Mouse (Mus musculus): ENCODE data around the gene Pam. TPM values are rescaled to one million over a fixed set of nuclear protein-coding genes. Genes with fewer than 3 reads are reported as not detected.

Gene Pam
- polyA plus RNA-seq, 1 experiment from 2014 or later: 32.9 TPM

DNA sequence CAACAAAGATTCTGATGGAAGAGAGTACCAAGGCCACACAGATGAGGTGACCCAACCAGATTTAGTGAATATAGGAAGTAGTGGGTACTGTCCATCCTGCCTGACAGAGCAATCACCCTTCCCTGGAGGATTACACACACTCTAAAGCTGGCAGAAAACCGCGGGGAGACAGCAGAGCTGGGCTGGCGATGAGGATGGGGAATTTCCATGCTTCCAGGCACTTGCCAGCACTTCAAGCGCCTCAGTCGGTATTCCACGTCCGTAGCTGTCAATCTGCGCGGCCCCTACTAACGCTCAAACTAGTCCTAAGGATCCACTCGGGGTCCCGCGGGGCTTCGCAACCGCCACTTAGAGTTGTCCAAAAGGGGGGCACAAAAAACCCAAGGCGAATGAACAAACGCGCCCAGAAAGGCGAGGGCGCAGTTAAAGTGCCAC lies 618 bp downstream of the Pam start:
- 1% methylated on average over 20 of the region's 20 CpGs for WGBS (ENCODE audit: missing documents)
- Histone ChIP-seq H3K79me2 (ENCODE audit: inconsistent target) (no peaks in the 10 kb centered on the region; the same call in none of the 2 replicates), H3K4me3 (ENCODE audit: inconsistent target) (peak overlapping the region; percentile 70), H3K27ac (peak overlapping the region; percentile 27; the same call in 1 of the 2 replicates), H3K36me3 (ENCODE audit: inconsistent target) (no peaks in the 10 kb centered on the region)

DNA sequence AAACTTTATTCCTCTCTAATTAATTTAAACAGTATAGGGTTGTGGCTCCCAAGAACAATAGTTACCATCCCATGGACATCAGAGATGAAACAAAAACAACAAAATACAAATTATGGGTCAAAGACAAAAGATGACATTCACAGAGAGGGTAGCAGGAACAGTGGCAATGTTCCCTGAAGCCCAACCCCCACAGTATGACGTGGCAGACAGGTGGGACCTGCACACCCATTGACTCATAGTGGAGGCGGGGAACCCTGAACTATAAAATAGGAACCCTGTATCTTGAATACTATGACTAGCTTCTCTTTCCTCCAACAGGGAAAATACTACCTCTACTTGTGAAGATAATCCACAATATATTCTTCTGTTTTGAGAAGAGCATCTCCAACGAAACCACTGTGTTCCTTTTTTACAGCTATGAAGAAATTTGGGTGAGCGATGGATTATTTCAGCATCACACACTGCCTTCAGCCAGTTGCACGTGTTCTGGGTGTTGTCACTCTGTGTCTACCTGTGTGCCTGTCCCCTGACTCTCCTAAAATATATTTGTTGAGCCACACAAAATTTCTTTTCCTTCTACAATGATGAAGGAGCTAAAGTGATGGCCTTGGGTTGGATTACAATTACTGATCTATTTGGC lies 6.0 kb downstream of the Pam start:
- no peaks in the 10 kb centered on the region; the same call in none of the 2 replicates for H3K79me2 ChIP-seq (ENCODE audit: inconsistent target)
- no peaks in the 10 kb centered on the region for H3K36me3 ChIP-seq (ENCODE audit: inconsistent target)
- no peak overlapping the region for H3K27ac ChIP-seq
- WGBS (ENCODE audit: missing documents): 75% methylated on average over 4 of the region's 5 CpGs
- H3K4me3 ChIP-seq (ENCODE audit: inconsistent target): no peak overlapping the region

DNA sequence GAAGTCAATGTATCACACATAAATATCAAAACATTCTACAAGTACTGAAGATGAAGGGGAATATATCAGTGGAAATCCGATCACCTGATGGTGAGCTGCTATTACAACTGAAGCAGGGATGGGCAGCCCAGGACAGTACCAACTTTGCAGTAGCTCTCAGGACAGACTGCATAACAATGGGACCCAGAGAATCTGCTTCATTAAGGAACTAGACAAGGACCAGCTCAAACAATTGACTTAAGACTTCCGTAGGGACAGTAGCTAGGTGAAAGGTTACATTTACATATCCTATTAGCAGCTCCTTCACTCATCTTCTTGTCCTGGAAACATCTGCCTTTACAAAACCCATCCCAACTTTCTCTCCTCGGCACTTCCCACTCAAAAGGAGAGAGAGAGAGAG lies 9.0 kb downstream of the Pam start:
- Histone ChIP-seq H3K36me3 (ENCODE audit: inconsistent target) (no peaks in the 10 kb centered on the region), H3K27ac (no peak overlapping the region), H3K4me3 (ENCODE audit: inconsistent target) (no peak overlapping the region), H3K79me2 (ENCODE audit: inconsistent target) (no peaks in the 10 kb centered on the region; the same call in 1 of the 2 replicates)
- WGBS (ENCODE audit: missing documents): 97% methylated on average over 3 of the region's 3 CpGs

DNA sequence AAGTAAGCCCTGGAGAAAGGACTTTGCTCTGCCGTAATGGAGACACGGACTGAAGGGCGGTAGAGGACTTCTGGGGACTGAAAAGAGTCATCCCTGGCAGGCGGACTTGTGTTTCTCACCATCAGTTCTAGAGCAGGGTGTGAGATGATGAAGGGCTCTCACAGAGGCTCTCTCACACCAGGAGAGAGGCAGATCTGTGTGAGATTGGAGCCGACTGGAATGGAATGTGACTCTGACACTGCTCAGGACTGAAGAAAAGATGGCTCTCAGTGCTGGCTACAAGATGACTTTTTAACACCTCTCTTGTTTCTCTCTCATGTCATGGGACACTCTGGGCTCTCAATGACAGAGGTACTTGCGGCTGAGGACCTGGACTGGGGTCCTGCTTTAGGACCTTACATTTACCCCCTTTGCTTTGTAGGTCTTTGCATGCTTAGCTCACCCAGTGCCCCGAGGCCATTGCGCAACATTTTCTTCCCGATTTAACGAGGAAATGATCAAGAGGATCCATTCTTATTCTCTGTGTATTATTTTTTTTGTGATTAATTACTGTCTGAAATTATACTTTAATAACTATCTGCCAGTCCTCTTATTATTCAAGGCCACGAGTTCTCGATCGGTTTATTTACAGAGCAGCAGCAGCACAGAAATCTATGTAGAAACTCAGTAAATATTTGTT lies 10.7 kb downstream of the Pam start:
- WGBS (ENCODE audit: missing documents): 93% methylated on average over 10 of the region's 13 CpGs
- Histone ChIP-seq H3K4me3 (ENCODE audit: inconsistent target) (no peak overlapping the region), H3K36me3 (ENCODE audit: inconsistent target) (no peaks in the 10 kb centered on the region), H3K27ac (no peak overlapping the region), H3K79me2 (ENCODE audit: inconsistent target) (no peaks in the 10 kb centered on the region)

DNA sequence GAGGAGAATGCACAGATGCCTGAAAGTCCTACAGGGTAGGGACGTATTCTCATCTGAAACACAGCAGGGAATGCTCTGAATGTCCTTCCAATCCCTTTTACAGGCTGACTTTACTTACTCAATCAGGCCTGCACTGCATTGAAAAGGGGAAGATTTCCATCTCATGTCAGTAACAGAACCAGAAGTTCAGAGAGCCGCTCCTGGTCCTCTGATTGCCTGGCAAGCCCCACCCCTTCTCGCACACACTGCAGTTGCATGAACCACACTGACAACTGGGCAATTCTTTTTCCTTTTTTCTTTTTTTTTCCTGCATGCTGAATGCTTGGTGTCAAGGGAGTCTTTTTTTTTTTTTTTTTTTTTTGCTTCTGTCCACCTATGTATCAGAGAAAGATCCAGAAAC lies 11.9 kb downstream of the Pam start:
- WGBS (ENCODE audit: missing documents): 67% methylated on average over 3 of the region's 3 CpGs
- H3K4me3 ChIP-seq (ENCODE audit: inconsistent target): no peak overlapping the region

DNA sequence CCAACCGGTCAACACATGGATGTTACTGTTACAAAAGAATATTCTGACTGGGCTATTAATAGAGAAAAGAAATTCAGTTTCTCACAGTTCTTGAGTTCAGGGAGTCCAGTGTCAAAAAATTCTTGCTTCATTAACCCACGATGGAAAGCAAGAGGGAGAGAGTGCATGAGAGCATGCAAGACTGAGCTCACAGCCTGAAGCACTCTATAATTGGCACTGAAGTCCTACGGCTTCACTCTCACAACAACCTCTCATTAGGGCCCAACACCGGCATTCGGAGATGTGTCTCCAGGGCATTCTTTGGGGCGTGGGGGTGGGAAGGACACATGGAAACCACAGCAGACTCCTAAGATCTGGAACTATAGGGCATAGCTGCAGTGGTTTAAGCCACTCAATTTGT lies 12.5 kb downstream of the Pam start:
- H3K36me3 ChIP-seq (ENCODE audit: inconsistent target): no peaks in the 10 kb centered on the region
- H3K4me3 ChIP-seq (ENCODE audit: inconsistent target): no peak overlapping the region
- H3K79me2 ChIP-seq (ENCODE audit: inconsistent target): no peaks in the 10 kb centered on the region
- 99% methylated on average over 6 of the region's 6 CpGs for whole genome bisulfite sequencing (ENCODE audit: missing documents)
- H3K27ac ChIP-seq: no peak overlapping the region

More for the DNA sequence above, 11.9 kb downstream of the Pam start:
- H3K36me3 ChIP-seq (ENCODE audit: inconsistent target): no peaks in the 10 kb centered on the region
- H3K79me2 ChIP-seq (ENCODE audit: inconsistent target): no peaks in the 10 kb centered on the region
- no peak overlapping the region for H3K27ac ChIP-seq

DNA sequence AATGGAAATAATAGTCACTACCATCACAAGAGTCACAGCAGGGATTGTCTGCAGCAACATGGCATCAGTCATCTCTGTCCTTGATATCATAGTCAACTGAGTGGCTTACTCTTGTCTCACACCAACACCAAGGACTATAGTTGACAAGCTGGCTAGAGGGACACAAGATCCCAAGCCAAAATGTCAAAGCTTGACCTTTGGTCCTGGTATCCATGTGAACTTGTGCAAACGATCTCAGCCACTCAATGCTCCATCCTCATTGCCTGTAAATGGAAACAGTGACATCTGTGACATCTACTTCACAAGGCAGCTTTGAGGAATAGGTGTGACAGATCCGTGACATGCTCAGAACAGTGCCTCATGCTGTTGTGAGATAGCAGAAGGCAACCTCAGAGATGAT lies 15.0 kb downstream of the Pam start:
- H3K27ac ChIP-seq: no peak overlapping the region
- 95% methylated on average over 2 of the region's 2 CpGs for WGBS (ENCODE audit: missing documents)
- no peaks in the 10 kb centered on the region for H3K36me3 ChIP-seq (ENCODE audit: inconsistent target)
- H3K4me3 ChIP-seq (ENCODE audit: inconsistent target): no peak overlapping the region
- no peaks in the 10 kb centered on the region for H3K79me2 ChIP-seq (ENCODE audit: inconsistent target)

DNA sequence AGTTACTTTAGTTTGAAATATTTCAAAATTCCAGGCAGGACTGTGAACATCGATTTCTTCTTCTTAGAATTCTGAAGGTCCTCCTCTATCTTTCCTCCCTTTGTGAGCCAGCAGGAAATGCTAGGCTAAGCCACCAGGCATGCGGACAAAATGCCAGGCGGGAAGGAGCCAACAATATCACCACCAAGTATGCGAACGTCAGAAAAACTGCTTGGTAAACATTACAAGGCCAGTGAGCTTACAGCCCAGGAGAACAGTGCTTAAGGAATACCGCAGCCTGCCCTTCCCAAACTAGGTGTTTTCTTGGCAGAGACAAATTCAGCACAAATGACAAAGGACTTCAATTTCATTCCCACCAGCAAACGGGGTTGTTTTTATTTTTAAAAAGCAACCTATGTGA lies 15.8 kb downstream of the Pam start:
- WGBS (ENCODE audit: missing documents): 88% methylated on average over 7 of the region's 7 CpGs
- H3K4me3 ChIP-seq (ENCODE audit: inconsistent target): no peak overlapping the region
- H3K79me2 ChIP-seq (ENCODE audit: inconsistent target): no peaks in the 10 kb centered on the region

DNA sequence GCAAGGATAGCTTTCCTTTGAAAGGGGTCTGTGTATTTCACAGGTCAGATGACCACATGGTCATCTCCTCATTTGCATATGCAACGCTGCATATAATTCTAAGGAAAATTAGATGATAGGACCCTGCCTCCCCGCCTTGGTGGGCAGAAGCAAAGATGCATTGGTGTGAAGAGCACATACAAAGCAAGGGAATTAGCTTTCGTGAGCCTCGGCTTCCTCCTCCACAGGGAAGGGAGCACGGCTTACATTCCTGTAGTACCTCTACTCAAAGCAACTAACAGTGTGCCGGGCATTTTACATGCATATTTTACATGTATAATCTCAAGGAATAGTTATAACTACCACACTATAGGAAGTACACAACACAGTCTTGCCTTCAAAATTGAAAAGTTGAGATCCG lies 16.7 kb downstream of the Pam start:
- Histone ChIP-seq H3K27ac (no peak overlapping the region), H3K79me2 (ENCODE audit: inconsistent target) (no peaks in the 10 kb centered on the region), H3K4me3 (ENCODE audit: inconsistent target) (no peak overlapping the region), H3K36me3 (ENCODE audit: inconsistent target) (no peaks in the 10 kb centered on the region)
- WGBS (ENCODE audit: missing documents): 98% methylated on average over 7 of the region's 7 CpGs

More for the DNA sequence above, 15.8 kb downstream of the Pam start:
- Histone ChIP-seq H3K27ac (no peak overlapping the region), H3K36me3 (ENCODE audit: inconsistent target) (no peaks in the 10 kb centered on the region)

DNA sequence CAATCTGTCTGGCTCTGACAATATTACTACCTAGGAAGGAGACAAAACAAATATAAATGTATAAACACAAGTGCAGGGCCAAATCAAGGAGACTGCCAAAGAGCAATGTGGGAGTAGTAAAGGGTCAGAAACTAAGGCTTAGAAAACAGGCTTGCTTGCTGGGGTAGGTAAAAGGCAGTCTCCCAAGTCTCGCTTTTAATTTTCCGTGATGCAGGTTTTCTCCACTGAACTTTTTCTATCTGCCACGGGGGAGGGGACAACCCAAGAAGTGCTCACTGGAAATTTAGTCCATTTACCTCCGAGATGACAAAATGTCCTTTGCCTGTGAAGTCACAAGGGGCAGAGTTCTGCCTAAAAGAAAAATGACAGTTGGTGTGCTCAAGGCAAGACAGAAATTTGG lies 21.6 kb downstream of the Pam start:
- no peak overlapping the region for H3K27ac ChIP-seq
- H3K4me3 ChIP-seq (ENCODE audit: inconsistent target): no peak overlapping the region
- WGBS (ENCODE audit: missing documents): 100% methylated on average over 4 of the region's 4 CpGs
- H3K36me3 ChIP-seq (ENCODE audit: inconsistent target): no peaks in the 10 kb centered on the region
- H3K79me2 ChIP-seq (ENCODE audit: inconsistent target): no peaks in the 10 kb centered on the region

DNA sequence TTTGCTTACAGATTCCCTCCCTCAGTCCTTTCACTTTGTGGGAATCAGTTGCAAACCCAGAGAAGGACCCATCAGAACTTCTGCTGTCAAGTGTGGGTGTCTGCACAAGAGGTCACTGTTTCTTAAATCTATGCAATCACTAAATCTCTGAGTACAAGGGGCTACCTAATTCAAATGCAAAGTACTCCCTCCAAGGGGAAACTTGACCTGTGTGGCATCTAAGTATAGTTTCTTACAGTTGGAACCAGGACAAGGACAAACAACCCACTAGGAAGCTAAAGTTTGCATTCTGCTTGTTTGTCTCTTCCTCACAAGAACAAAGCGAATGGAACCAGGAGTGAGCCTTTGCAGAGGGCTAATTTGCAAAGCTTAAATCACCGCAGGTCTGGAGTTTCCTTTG lies 22.3 kb downstream of the Pam start:
- no peak overlapping the region for H3K4me3 ChIP-seq (ENCODE audit: inconsistent target)
- H3K79me2 ChIP-seq (ENCODE audit: inconsistent target): no peaks in the 10 kb centered on the region
- no peaks in the 10 kb centered on the region for H3K36me3 ChIP-seq (ENCODE audit: inconsistent target)
- WGBS (ENCODE audit: missing documents): 94% methylated on average over 2 of the region's 2 CpGs
- H3K27ac ChIP-seq: no peak overlapping the region

DNA sequence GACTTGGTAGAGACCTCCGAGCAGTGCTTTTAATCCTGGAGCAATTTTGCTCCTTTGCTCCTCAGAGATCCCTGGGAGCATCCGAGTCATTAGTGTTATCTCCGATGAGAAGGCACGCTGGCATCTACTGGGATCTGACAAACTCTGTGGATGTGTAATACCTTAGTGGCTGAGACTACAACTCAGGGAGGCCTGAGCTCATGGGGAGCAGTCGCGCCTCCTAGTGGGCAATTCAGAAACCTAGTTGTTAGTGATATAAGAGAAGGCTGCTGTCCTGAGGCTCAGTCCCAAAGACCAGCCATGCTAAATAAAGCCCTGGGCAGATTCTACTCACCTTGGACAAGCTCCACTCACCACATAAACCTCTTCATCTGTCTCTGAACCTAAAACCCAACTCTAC lies 23.4 kb downstream of the Pam start:
- no peak overlapping the region for H3K27ac ChIP-seq
- 90% methylated on average over 6 of the region's 6 CpGs for WGBS (ENCODE audit: missing documents)

DNA sequence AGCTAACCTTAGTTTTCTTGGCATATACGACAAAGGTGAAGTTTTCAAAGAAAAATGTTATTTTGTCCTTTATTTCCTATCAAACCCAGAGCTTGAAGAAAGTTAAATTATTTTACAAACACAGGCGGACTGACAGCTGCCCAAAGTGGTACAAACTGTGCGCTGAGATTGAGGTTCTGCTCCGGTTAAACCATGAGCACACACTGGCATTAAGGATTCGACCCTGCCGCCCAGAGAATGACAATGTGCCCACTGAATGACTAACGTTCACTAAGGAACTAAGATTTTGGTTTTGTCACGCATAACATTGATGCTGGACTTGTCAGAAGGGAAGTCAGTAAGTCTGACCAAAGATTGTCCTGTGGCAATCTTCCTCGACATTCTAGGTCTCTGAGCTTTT lies 24.0 kb downstream of the Pam start:
- no peak overlapping the region for H3K4me3 ChIP-seq (ENCODE audit: inconsistent target)
- H3K27ac ChIP-seq: no peak overlapping the region
- 87% methylated on average over 9 of the region's 9 CpGs for WGBS (ENCODE audit: missing documents)
- no peaks in the 10 kb centered on the region for H3K79me2 ChIP-seq (ENCODE audit: inconsistent target)
- H3K36me3 ChIP-seq (ENCODE audit: inconsistent target): no peaks in the 10 kb centered on the region

More for the DNA sequence above, 23.4 kb downstream of the Pam start:
- H3K79me2 ChIP-seq (ENCODE audit: inconsistent target): no peaks in the 10 kb centered on the region
- no peaks in the 10 kb centered on the region for H3K36me3 ChIP-seq (ENCODE audit: inconsistent target)
- no peak overlapping the region for H3K4me3 ChIP-seq (ENCODE audit: inconsistent target)

DNA sequence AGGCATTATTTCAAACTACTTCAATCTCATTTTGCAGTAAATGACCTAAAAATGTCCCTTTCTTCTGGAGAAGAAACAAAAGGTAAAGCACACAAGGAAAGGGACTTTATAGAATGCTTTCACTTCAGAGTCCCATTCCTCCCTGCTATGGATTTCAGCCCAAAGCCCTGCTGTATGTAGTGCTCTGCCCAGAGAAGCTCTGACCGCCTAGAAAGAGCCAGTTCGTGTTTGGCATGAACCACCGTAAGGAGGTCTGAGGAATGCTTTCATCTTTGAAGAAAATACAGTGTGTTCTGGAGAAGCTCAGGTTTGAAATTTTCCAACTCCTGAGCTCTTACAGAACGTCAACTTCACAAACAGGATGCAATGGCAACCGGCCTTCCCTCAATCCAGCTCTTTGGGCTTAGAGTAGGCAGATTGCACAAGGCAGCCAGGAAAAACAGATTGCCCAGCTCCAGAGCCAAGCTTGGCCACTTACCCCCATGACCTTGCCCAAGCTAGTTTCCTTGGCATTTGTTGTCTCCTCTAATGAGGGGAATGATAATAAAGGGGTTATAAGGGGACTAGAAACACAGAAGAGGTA lies 24.6 kb downstream of the Pam start:
- no peak overlapping the region for H3K4me3 ChIP-seq (ENCODE audit: inconsistent target)
- H3K36me3 ChIP-seq (ENCODE audit: inconsistent target): no peaks in the 10 kb centered on the region
- no peak overlapping the region for H3K27ac ChIP-seq
- no peaks in the 10 kb centered on the region for H3K79me2 ChIP-seq (ENCODE audit: inconsistent target)
- 88% methylated on average over 5 of the region's 5 CpGs for WGBS (ENCODE audit: missing documents)

DNA sequence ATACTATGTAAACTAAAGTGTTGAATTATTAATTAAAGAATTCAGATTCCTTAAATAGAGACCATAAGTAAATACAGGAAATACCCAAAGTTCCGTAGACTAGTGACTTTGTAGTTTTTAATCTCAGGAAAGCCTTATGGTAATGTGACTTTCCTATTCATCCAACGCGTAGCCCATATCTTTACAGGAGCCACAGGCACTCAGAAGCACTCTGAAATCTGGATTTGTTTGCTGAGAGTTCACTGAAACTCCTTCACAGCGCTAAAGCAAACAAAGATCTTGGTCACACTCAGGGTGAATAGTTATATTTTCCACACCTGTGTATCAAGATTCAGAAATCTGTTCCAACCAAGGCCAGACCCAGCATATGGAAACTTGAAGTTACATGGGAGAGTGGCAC lies 27.3 kb downstream of the Pam start:
- WGBS (ENCODE audit: missing documents): 93% methylated on average over 4 of the region's 4 CpGs
- Histone ChIP-seq H3K36me3 (ENCODE audit: inconsistent target) (no peaks in the 10 kb centered on the region), H3K4me3 (ENCODE audit: inconsistent target) (no peak overlapping the region), H3K27ac (no peak overlapping the region), H3K79me2 (ENCODE audit: inconsistent target) (no peaks in the 10 kb centered on the region)
